Mouse (Mus musculus): ENCODE data around the gene Ctnnbip1. TPM values are rescaled to one million over a fixed set of nuclear protein-coding genes. Genes with fewer than 3 reads are reported as not detected.

The Ctnnbip1 gene
- polyA plus RNA-seq (2015; fragmentation: Illumina TruSeq; extraction: RNeasy Lipid Tissue Mini Kit (QIAGEN cat#74804); ENCODE audit: insufficient read depth, low read depth, low replicate concordance): 5.2 TPM

GRCm38 (mm10) chr4:149517868-149518340 is at the start of gene Ctnnbip1:
Gene Ctnnbip1 (plus strand): TSS chr4:149518236.

GRCm38 (mm10) chr4:149477078-149477477 is 41.0 kb upstream of the Ctnnbip1 start, which contains the start of gene Tmem274:
Gene Tmem274 (plus strand): TSS chr4:149477378.

GRCm38 (mm10) chr4:149485053-149485824 is 32.8 kb upstream of the Ctnnbip1 start, which contains the start of the genes Nmnat1 and Lzic:
Gene Nmnat1 (minus strand): TSS chr4:149485202.
Gene Lzic (plus strand): TSS chr4:149485229.

GRCm38 (mm10) chr4:149586044-149586782 is 68.2 kb downstream of the Ctnnbip1 start, which contains the start of gene Clstn1:
Gene Clstn1 (plus strand): TSS chr4:149586468.

Other genes starting within 250 kb of the Ctnnbip1 start
- 12.5 TPM for gene Kif1b, start 210.5 kb upstream of the Ctnnbip1 start, polyA plus RNA-seq (2015; fragmentation: Illumina TruSeq; extraction: RNeasy Lipid Tissue Mini Kit (QIAGEN cat#74804); ENCODE audit: insufficient read depth, low read depth, low replicate concordance)
- gene Ube4b, start 91.5 kb upstream of the Ctnnbip1 start, polyA plus RNA-seq (2015; fragmentation: Illumina TruSeq; extraction: RNeasy Lipid Tissue Mini Kit (QIAGEN cat#74804); ENCODE audit: insufficient read depth, low read depth, low replicate concordance): 16.4 TPM
- 36.2 TPM for gene Rbp7, start 63.3 kb upstream of the Ctnnbip1 start, polyA plus RNA-seq (2015; fragmentation: Illumina TruSeq; extraction: RNeasy Lipid Tissue Mini Kit (QIAGEN cat#74804); ENCODE audit: insufficient read depth, low read depth, low replicate concordance)
- gene Tmem274, start 40.9 kb upstream of the Ctnnbip1 start, polyA plus RNA-seq (2015; fragmentation: Illumina TruSeq; extraction: RNeasy Lipid Tissue Mini Kit (QIAGEN cat#74804); ENCODE audit: insufficient read depth, low read depth, low replicate concordance): not detected
- gene Nmnat1, start 33.0 kb upstream of the Ctnnbip1 start, polyA plus RNA-seq (2015; fragmentation: Illumina TruSeq; extraction: RNeasy Lipid Tissue Mini Kit (QIAGEN cat#74804); ENCODE audit: insufficient read depth, low read depth, low replicate concordance): 2.5 TPM
- gene Lzic, start 33.0 kb upstream of the Ctnnbip1 start, polyA plus RNA-seq (2015; fragmentation: Illumina TruSeq; extraction: RNeasy Lipid Tissue Mini Kit (QIAGEN cat#74804); ENCODE audit: insufficient read depth, low read depth, low replicate concordance): 2.4 TPM
- 27.4 TPM for gene Clstn1, start 68.2 kb downstream of the Ctnnbip1 start, polyA plus RNA-seq (2015; fragmentation: Illumina TruSeq; extraction: RNeasy Lipid Tissue Mini Kit (QIAGEN cat#74804); ENCODE audit: insufficient read depth, low read depth, low replicate concordance)
- gene Pik3cd, start 184.3 kb downstream of the Ctnnbip1 start, polyA plus RNA-seq (2015; fragmentation: Illumina TruSeq; extraction: RNeasy Lipid Tissue Mini Kit (QIAGEN cat#74804); ENCODE audit: insufficient read depth, low read depth, low replicate concordance): 1.4 TPM
- gene Tmem201, start 219.8 kb downstream of the Ctnnbip1 start, polyA plus RNA-seq (2015; fragmentation: Illumina TruSeq; extraction: RNeasy Lipid Tissue Mini Kit (QIAGEN cat#74804); ENCODE audit: insufficient read depth, low read depth, low replicate concordance): 3.4 TPM

Measured in pancreas, adult 10 weeks (tissue).